Mouse (Mus musculus): ENCODE measurements at regions not wholly inside any gene's neighbourhood (a gene's known extent, or its start where the extent isn't known, plus 50 kb on each side); places are given as distances from the start of the nearest gene placed in this dataset.

DNA sequence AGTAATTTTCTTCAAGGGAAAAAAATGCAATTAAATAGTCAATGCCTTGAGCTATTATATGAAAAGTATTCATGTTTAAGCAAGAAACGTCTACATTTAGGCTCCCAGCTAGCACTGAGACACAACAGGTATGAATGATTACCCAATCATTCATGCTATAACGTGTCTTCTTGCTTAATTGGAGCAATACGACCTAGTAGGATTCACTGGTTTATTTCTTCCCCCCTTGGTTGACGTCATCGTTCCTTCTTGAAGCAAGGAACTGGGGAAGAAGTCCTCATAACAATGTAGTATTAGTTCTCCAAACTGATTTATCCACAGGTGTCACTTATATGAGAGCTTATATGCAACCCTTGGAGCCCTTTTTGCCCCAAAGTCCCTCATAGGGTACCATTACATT is 581.8 kb downstream of the Nfib start:
- no peaks in the 10 kb centered on the region for H3K4me1 ChIP-seq (ENCODE audit: control insufficient read depth, insufficient read depth, low read length)
- ATAC-seq (ENCODE audit: insufficient read depth, low FRiP score, low TSS enrichment) (no peak), DNase-seq (ENCODE audit: low spot score) (no peak)
- no peaks in the 10 kb centered on the region for H3K36me3 ChIP-seq (ENCODE audit: control insufficient read depth, insufficient read depth, low read length)
- no peak overlapping the region for H3K4me2 ChIP-seq (ENCODE audit: low read depth)
- 89% methylated on average over 5 of the region's 5 CpGs for WGBS
- no peak overlapping the region for H3K9ac ChIP-seq (ENCODE audit: low read length)
- H3K27ac ChIP-seq (ENCODE audit: low read depth, low read length): no peak overlapping the region
- H3K27me3 ChIP-seq (ENCODE audit: control insufficient read depth, insufficient read depth, low read length): no peaks in the 10 kb centered on the region
- no peaks in the 10 kb centered on the region for H3K9me3 ChIP-seq (ENCODE audit: control insufficient read depth, low read length)
- no peak overlapping the region for H3K4me3 ChIP-seq (ENCODE audit: low read depth, low read length)

DNA sequence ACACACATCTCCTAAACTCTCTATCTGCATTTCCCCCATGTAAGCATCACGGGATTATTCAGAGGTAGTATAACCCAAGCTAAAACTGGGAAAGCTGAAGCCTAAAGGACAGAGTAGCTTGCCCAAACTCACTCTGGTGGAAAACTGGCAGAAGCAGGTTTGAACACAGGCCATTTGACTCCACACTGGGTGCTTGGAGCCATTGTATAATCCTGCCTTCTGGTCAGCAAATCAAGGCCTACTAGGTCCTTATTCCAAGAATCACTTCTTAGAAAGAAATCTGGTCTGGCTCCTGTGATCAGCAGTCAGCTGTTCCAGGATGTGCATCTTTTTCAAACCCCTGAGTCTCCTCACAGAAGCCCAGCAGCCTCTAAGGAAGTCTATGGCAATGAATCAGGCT is 582.4 kb downstream of the Nfib start:
- Histone ChIP-seq H3K9me3 (ENCODE audit: control insufficient read depth, low read length) (no peaks in the 10 kb centered on the region), H3K27me3 (ENCODE audit: control insufficient read depth, insufficient read depth, low read length) (no peaks in the 10 kb centered on the region), H3K4me3 (ENCODE audit: low read depth, low read length) (no peak overlapping the region), H3K4me1 (ENCODE audit: control insufficient read depth, insufficient read depth, low read length) (no peaks in the 10 kb centered on the region), H3K36me3 (ENCODE audit: control insufficient read depth, insufficient read depth, low read length) (no peaks in the 10 kb centered on the region), H3K9ac (ENCODE audit: low read length) (no peak overlapping the region), H3K27ac (ENCODE audit: low read depth, low read length) (no peak overlapping the region), H3K4me2 (ENCODE audit: low read depth) (no peak overlapping the region)
- ATAC-seq (ENCODE audit: insufficient read depth, low FRiP score, low TSS enrichment) (no peak), DNase-seq (ENCODE audit: low spot score) (no peak)
- WGBS: 85% methylated on average over 1 of the region's 1 CpGs

DNA sequence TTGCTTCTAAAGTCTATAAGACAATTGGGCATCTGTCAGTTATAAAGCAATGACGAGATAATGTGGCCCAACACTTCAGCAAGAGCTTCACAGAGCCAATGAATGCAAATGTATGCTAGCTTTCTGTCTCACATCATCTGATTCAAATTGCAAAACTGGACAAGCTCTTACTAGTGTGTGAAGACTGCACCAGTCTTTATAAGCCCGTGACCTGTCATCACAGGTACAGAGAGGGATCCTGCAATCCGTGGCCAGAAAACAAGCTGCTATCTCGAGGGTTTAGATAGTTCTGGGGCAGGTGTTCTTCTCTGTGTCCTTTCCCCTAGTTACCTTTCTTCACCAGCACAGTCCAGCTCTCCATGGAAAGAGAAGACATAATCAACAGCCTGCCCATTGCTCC is 584.8 kb downstream of the Nfib start:
- no peak overlapping the region for H3K4me2 ChIP-seq (ENCODE audit: low read depth)
- no peaks in the 10 kb centered on the region for H3K9me3 ChIP-seq (ENCODE audit: control insufficient read depth, low read length)
- no peak overlapping the region for H3K9ac ChIP-seq (ENCODE audit: low read length)
- H3K27me3 ChIP-seq (ENCODE audit: control insufficient read depth, insufficient read depth, low read length): no peaks in the 10 kb centered on the region
- WGBS: 77% methylated on average over 4 of the region's 4 CpGs
- no peaks in the 10 kb centered on the region for H3K36me3 ChIP-seq (ENCODE audit: control insufficient read depth, insufficient read depth, low read length)
- no peak overlapping the region for H3K4me3 ChIP-seq (ENCODE audit: low read depth, low read length)
- H3K27ac ChIP-seq (ENCODE audit: low read depth, low read length): no peak overlapping the region
- ATAC-seq (ENCODE audit: insufficient read depth, low FRiP score, low TSS enrichment) (no peak), DNase-seq (ENCODE audit: low spot score) (no peak)
- no peaks in the 10 kb centered on the region for H3K4me1 ChIP-seq (ENCODE audit: control insufficient read depth, insufficient read depth, low read length)

DNA sequence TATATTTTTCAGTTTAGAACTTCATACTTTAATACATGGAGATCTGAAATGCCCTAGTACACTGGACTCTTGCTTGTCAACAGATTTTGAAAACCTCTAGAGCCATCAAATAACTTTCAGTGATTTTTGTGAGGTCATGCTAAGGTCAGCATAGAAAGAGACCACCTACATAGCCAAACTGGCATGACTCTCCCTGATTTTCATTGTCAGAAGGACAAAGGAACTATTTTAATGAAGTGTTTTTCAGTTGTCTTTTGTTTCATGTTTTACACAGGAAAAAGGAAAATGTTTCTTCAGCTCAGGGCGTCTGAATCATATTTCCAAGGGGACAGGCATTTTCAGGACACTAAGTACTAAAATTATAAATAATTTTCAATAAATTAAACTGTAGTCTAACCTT is 585.2 kb downstream of the Nfib start:
- WGBS: 35% methylated on average over 1 of the region's 1 CpGs
- DNase-seq (ENCODE audit: low spot score) (no peak), ATAC-seq (ENCODE audit: insufficient read depth, low FRiP score, low TSS enrichment) (no peak)
- Histone ChIP-seq H3K4me3 (ENCODE audit: low read depth, low read length) (no peak overlapping the region), H3K9ac (ENCODE audit: low read length) (no peak overlapping the region), H3K27me3 (ENCODE audit: control insufficient read depth, insufficient read depth, low read length) (no peaks in the 10 kb centered on the region), H3K27ac (ENCODE audit: low read depth, low read length) (no peak overlapping the region), H3K36me3 (ENCODE audit: control insufficient read depth, insufficient read depth, low read length) (no peaks in the 10 kb centered on the region), H3K4me1 (ENCODE audit: control insufficient read depth, insufficient read depth, low read length) (no peaks in the 10 kb centered on the region), H3K9me3 (ENCODE audit: control insufficient read depth, low read length) (no peaks in the 10 kb centered on the region), H3K4me2 (ENCODE audit: low read depth) (no peak overlapping the region)

DNA sequence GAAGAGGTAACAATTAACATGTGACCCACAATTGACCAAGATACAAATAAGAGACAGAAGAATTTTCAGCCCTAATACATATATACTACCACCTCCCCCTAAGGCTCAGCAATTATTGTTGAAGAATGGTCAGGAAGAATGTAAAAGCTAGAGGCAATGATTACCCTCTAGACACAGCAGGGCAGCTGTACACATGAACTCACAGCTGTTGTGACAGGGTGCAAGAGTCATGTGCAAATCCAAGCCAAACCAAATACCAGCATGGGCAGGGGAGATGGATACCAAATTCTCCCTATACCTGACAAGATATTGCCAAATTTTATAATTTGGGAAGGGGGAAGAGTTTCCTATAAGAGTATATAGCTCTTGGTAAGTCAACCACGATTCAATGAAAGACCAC is 603.7 kb downstream of the Nfib start:
- no peaks in the 10 kb centered on the region for H3K36me3 ChIP-seq (ENCODE audit: control insufficient read depth, insufficient read depth, low read length)
- no peaks in the 10 kb centered on the region for H3K4me1 ChIP-seq (ENCODE audit: control insufficient read depth, insufficient read depth, low read length)
- H3K9me3 ChIP-seq (ENCODE audit: control insufficient read depth, low read length): no peaks in the 10 kb centered on the region
- no peak for ATAC-seq (ENCODE audit: insufficient read depth, low FRiP score, low TSS enrichment)
- H3K27ac ChIP-seq (ENCODE audit: low read depth, low read length): no peak overlapping the region
- H3K9ac ChIP-seq (ENCODE audit: low read length): no peak overlapping the region
- DNase-seq (ENCODE audit: low spot score): no peak
- no peak overlapping the region for H3K4me3 ChIP-seq (ENCODE audit: low read depth, low read length)
- no peak overlapping the region for H3K4me2 ChIP-seq (ENCODE audit: low read depth)
- no peaks in the 10 kb centered on the region for H3K27me3 ChIP-seq (ENCODE audit: control insufficient read depth, insufficient read depth, low read length)
- 98% methylated on average over 1 of the region's 1 CpGs for WGBS

DNA sequence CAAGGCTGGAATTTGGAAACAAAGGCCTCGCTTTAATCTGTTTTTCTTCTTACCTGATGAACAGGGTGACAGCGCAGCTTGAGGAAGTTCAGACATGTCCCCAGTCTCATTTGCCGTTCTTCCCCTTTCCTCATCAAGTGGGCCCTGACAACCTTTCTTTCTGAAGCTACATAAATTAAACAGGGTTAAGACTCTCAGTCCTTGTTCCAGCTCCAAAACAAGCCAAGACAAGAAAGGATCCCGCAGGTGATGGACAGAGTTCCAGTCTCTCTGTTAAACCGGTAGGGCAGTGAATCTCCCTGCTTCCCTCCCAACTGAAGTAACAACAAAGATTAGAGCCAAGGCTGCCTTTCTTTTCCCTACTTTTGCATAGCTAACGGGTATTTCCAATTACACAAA is 605.6 kb downstream of the Nfib start:
- ATAC-seq (ENCODE audit: insufficient read depth, low FRiP score, low TSS enrichment) (no peak), DNase-seq (ENCODE audit: low spot score) (no peak)
- no peaks in the 10 kb centered on the region for H3K9me3 ChIP-seq (ENCODE audit: control insufficient read depth, low read length)
- no peaks in the 10 kb centered on the region for H3K4me1 ChIP-seq (ENCODE audit: control insufficient read depth, insufficient read depth, low read length)
- H3K27me3 ChIP-seq (ENCODE audit: control insufficient read depth, insufficient read depth, low read length): no peaks in the 10 kb centered on the region
- H3K9ac ChIP-seq (ENCODE audit: low read length): no peak overlapping the region
- no peaks in the 10 kb centered on the region for H3K36me3 ChIP-seq (ENCODE audit: control insufficient read depth, insufficient read depth, low read length)
- no peak overlapping the region for H3K4me2 ChIP-seq (ENCODE audit: low read depth)
- 69% methylated on average over 6 of the region's 6 CpGs for WGBS
- no peak overlapping the region for H3K27ac ChIP-seq (ENCODE audit: low read depth, low read length)
- H3K4me3 ChIP-seq (ENCODE audit: low read depth, low read length): no peak overlapping the region

DNA sequence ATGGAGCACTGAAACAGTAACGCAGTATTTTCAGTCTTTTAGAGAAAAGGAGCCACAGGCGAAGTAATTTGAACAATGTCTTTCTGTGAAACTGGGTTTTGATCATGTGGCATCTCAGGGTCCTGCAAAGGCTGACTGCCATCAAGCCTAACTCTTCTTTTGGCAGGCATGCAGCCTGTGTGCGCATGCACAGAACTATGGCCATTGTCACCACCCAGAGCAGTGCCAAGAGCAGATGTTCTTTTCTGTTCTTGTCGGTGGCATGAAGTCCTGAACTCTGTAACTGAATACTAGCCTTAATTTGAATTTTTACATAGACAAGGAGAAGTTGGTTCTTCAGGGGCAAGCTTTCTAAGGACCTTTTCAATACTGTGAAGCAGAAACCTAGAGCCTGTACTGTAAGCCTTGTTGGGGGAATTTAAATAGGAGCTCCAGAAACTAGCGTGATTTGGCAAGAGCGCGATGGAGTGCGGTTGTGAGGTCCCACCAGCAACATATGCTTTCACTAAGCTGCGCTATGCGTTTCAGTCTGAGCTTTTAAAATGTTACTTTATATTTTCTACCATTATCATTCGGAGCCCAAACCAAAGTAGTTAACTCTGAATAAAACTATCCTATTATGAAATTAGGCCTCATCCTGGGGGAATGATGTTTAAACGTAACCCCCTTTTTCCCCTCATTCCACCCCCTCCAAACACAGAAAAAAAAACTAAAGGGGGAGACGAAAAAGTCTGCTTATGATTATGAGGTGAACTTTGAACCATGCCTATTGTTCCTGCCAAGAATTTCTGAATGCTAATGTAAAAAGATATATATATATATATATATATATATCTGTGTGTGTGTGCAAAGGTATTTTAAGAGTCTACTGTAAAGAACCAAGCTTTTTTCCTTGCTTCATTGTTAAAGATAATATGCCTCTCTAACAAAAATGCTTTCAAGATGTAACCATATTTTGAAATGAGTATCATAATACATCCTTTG is 606.3 kb downstream of the Nfib start:
- no peaks in the 10 kb centered on the region for H3K9me3 ChIP-seq (ENCODE audit: control insufficient read depth, low read length)
- H3K4me2 ChIP-seq (ENCODE audit: low read depth): no peak overlapping the region
- DNase-seq (ENCODE audit: low spot score) (no peak), ATAC-seq (ENCODE audit: insufficient read depth, low FRiP score, low TSS enrichment) (no peak; the same call in 1 of the 2 replicates)
- no peaks in the 10 kb centered on the region for H3K27me3 ChIP-seq (ENCODE audit: control insufficient read depth, insufficient read depth, low read length)
- H3K4me1 ChIP-seq (ENCODE audit: control insufficient read depth, insufficient read depth, low read length): no peaks in the 10 kb centered on the region
- H3K9ac ChIP-seq (ENCODE audit: low read length): no peak overlapping the region
- WGBS: 82% methylated on average over 13 of the region's 13 CpGs
- H3K4me3 ChIP-seq (ENCODE audit: low read depth, low read length): no peak overlapping the region
- no peaks in the 10 kb centered on the region for H3K36me3 ChIP-seq (ENCODE audit: control insufficient read depth, insufficient read depth, low read length)
- H3K27ac ChIP-seq (ENCODE audit: low read depth, low read length): no peak overlapping the region

DNA sequence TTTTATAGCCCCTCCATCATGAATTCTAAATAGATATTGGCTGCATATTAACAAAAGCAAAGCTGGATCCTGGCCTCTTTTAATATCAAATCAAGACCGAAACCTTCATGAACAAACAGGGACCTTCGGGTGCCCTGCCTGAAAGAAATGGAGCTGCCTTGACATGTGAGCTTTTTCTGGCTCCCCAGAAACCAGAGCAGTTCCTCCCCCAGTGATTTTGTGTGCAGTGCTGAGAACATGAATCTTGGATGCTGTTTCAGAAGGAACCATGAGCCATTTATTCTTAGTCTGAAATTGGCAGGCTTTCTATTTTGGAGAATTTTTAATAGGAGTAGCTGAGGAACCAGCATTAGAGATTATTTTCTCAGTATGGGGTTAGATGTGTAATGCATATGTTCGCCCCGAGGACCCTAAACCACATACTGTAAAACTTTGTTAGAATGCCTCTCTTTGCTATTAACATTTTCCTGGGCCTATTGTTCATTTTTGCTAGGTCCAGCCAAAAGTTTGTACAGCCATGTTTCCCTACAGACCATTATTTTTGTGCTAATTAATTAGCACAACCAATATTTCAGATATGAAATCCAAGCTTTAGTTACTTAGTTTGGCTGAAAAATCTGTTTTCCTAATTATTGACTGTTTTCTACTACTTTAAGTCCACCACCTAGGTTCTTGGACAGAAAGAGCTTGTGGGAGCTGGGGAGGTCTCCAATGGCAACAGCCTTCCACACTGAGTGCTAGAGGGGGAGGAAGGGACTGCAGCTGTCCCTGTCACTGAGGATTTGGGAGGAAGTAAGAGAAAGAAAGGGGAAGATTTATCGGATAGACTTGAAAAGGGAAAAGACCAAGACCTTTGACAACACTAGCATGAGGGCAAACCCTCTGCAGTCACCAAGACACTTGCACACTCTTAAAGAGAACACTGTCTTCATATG is 613.0 kb downstream of the Nfib start:
- no peak overlapping the region for H3K27ac ChIP-seq (ENCODE audit: low read depth, low read length)
- H3K4me1 ChIP-seq (ENCODE audit: control insufficient read depth, insufficient read depth, low read length): no peaks in the 10 kb centered on the region
- ATAC-seq (ENCODE audit: insufficient read depth, low FRiP score, low TSS enrichment) (no peak), DNase-seq (ENCODE audit: low spot score) (no peak)
- no peaks in the 10 kb centered on the region for H3K9me3 ChIP-seq (ENCODE audit: control insufficient read depth, low read length)
- no peak overlapping the region for H3K9ac ChIP-seq (ENCODE audit: low read length)
- WGBS: 86% methylated on average over 5 of the region's 5 CpGs
- no peaks in the 10 kb centered on the region for H3K27me3 ChIP-seq (ENCODE audit: control insufficient read depth, insufficient read depth, low read length)
- no peak overlapping the region for H3K4me2 ChIP-seq (ENCODE audit: low read depth)
- H3K4me3 ChIP-seq (ENCODE audit: low read depth, low read length): no peak overlapping the region
- no peaks in the 10 kb centered on the region for H3K36me3 ChIP-seq (ENCODE audit: control insufficient read depth, insufficient read depth, low read length)

Measured in neural tube, embryonic 11.5 days (tissue).